Mouse (Mus musculus) stomach, postnatal 0 days (tissue): Measurements from ENCODE around the gene Slamf9.

ENCODE experiments used
- CTCF ChIP-seq: IDR thresholded peaks from 2 replicates; pipeline ENCODE4 v1.5.1; 2016; ENCODE audit warnings: antibody characterized with exemption, low read depth, mild to moderate bottlenecking, moderate library complexity
- EP300 ChIP-seq: optimal IDR thresholded peaks from 2 replicates; pipeline ENCODE3; 2016; ENCODE audit warnings: antibody characterized with exemption

GRCm38 (mm10) chr1:172493516-172493915 is 18.4 kb downstream of the Slamf9 start:
- TF ChIP-seq CTCF, result no peak
- no peak for TF ChIP-seq EP300
